Mouse (Mus musculus): ENCODE measurements at regions not wholly inside any gene's neighbourhood (a gene's known extent, or its start where the extent isn't known, plus 50 kb on each side); places are given as distances from the start of the nearest gene placed in this dataset.

- TF ChIP-seq CTCF (IDR thresholded peaks at IDR 0.05; ENCODE audit: low read depth) (no peak), EP300 (IDR thresholded peaks at IDR 0.05; ENCODE audit: low read depth) (no peak)
These were observed 235.8 kb downstream of the Cyp26b1 start for GRCm38 (mm10) chr6:84357911-84358310.
